Mouse (Mus musculus): Measurements from ENCODE around the gene Chd1.

Chd1 gene

DNA sequence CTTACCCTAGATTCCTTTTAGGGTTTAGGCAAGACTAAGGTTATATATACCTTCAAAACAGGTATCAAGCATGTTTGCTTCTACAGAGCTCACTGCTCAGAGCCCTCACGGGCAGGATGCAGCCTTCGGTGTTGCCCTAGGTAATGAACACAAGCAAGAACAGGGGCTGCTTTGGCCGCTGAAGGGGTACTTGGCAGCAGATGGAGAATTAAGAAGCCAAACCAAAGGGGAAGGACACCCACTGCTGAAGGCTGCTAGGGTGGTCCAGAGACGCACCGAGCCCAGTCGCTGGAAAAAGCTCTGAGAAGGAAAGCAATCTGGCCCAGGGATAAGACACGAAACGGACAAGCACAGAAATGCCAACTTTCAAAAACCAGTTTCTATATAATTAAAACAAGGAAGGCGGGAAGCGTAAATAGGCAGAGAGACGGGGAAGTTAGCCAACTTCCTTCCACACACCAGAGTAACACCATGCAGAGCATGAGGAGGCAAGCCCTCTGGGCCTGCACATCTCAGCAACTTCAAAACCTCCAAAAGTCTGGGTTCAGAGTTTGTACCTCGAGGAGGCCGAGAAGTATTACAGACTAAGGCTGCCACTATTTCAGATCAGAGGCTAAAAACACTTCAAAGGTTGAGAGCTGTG, 107.5 kb downstream of the Chd1 start:
- no peak for DNase-seq

DNA sequence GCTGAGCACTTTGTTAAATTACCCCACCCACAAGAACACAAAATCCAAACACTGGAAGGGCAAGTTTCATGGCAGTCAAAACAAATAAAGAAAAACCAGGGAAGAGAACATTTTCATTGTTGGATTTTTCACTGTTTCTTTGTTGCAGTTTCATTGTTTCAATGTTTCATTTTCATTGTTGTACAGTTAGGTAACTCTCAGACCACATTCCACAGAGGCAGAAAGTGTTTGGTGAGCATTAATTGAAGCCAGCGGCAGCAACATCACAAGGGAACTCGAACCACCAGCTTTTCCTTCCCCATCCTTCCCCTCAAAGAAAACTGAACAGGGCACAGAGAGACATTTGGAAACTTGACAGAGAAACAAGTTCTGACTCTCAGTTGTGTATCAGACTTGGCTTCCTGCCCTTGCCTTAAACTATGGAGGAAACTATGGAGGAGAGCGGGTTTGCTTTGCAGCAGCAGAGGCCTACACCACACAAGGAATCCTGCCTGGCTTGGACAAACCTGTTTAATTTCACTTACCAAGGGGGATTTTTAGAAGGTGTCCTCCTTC, 109.0 kb downstream of the Chd1 start:
- no peak for DNase-seq

DNA sequence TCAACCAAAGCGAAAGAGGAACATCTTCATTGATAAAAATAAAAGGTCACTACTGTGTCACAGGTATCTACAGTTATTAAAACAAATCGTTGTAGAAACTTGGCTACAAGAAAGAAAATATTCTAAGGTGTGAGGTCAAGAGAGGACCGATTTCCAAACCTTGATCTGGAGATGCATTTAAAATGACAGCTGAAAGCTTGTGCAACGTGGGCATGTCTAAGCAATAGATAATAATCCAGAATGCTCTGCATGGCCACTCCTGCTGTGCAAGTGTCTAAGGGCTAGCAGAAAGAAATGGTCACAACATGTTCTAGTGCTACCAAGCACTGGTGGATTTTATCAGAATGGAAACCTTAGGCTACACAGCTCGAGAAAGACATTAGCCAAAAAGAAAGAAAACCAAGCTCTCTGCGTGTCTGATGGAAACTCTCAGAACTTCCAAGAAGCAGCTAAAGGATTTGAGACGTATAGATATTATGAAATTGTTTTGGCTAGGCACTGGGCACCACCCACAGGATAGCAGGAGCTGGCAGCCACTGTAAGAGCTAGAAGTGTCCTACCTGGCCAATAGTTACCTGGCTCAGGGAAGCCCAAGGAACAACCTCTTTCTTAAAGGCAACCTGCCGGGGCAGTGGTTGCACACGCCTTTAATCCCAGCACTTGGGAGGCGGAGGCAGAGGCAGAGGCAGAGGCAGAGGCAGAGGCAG, 110.7 kb downstream of the Chd1 start:
- DNase-seq = no peak

DNA sequence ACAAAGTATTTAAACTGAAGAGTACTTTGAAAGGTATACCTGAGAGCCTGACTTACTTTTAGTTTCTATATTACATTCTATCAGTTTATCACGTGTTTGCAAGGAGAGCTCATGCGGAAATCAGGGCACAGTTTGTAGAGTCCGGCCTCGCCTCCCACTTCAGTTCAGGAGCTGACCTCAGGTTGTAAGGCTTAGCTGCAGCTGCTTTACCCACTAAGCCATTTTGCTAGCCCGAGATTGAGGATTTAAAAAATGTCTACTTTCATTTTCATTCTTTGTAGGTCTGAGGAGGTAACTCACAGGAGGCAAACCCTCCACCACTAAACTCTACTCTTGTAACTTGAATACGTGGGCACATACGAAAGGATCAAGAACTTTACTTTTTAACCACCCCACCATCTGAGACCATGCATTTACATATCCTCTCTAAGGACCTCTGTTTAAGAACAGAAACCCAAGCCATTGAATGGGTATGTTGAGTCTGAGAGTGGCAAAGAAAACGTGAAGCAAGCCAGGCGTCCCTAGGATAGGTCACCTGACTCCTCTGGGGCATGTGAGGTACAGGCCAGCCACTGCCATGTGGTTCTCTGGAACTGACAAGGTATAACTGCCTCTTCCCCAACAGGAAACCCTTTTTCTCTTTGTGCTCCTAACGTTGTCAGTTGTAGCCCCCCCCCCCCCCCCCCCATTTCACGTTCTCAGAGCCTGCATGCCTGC, 111.8 kb downstream of the Chd1 start:
- DNase-seq = no peak

DNA sequence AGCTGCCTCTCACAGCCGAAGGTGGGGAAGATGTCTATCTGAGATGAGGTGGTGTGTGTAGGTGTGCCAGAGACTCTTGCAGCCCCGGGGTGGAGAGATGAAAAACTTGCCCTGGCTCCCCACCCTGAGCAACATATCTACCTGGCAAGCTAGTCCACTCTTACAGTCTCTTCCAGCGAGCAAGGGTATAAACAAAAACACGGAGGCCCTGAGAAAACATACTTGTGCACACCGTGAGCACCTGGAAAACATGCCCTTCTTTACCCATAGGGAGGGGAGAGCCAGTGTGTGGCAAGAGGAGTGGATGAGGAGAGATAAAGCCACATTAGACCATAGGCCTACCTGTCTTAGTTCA, 112.3 kb downstream of the Chd1 start:
- no peak for DNase-seq

DNA sequence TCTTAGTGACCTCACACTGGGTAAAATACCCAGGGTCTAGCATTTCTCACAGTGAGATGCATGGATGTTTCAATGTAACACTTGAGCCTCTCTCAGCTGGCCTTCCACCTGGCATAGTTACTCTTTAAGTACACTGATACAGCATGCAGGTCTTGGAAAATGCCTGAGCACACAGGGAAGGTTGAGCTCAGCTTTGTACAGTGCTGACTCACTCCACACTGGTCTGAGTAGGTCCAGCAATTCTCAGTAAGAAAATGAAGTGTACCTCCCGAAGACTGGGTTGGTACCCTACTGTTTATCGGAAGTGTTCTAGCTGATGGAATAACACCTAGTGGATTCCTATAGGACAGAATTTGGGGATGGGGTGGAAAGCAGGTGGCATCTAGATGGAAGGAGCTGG, 112.9 kb downstream of the Chd1 start:
- no peak for DNase-seq

DNA sequence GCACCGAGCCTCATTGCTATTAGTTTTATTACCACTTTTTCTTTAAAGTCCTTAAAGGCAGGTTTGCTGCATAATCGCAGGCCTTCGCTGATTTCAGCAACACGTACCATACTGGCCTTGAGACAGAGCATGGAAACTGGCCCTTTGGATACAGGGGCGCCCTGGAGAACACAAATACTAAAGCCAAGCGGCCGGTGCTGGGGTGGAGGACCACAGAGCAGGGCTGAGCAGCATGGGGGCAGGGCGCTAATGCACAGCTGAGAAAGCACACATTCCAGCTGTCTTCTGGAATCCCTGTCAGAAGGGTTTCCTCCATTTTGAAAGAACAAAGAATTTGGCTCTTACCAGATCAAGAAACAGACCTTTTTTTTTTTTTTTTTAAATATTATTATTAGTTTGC, 113.6 kb downstream of the Chd1 start:
- no peak for DNase-seq

DNA sequence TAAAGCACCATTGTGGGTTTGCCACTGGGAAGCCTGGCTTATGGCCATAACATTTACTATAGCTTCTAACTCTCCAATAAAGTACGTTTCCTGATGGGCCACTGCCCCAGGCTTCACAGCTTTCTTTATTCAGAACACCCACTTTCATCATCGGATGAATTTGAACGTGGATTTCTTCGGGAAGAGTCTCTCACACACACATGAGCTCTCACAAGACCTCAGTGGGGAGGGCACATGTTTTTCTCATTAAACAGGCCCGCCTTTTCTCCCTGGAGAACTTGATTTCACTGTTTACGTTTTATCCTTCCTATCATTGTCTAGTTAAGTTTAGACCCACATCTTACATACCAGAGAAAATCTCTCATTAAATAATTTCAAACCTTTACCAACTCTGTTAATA, 115.4 kb downstream of the Chd1 start:
- no peak for DNase-seq

DNA sequence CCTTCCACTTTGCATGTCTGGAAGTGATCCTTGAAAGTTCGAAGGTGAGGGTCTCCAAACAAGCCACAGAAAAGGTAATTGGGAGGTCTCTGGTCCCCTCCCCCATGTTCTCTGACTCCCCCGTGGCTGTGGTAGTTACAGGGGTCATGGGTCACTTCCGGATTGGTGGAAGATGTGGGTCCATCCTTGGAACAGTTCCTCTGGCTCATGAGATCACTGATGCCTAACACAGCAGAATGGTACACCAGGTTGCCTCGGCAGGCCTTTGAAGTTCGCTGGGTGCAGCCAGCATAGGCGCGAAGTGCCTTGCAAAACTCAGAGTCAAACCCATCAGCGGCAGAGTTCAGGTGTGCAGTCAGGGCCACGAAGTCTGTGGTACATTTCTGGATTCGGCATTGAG, 116.0 kb downstream of the Chd1 start:
- no peak for DNase-seq

DNA sequence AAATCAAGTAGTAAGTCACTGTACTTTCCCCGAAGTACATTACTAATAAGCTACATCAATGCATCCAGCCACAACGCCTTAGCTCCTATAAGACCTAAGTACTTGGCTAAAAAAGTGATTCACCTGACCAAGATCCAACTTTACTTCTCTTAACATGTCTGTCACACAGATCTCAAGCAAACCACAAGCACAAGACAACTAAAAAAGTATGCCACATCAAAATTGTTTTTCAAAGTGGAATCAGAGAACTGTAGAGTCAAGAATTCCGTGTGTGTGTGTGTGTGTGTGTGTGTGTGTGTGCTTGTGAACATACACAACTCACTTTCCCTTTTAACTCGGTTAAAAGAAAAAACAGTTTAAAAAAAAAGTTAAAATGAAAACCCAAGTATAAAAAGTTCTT, 116.9 kb downstream of the Chd1 start:
- DNase-seq = no peak
